Mouse (Mus musculus): ENCODE data around the gene Tppp2. TPM values are rescaled to one million over a fixed set of nuclear protein-coding genes. Genes with fewer than 3 reads are reported as not detected.

Gene Tppp2
- polyA plus RNA-seq, 1 experiment from 2014 or later, result not detected

DNA sequence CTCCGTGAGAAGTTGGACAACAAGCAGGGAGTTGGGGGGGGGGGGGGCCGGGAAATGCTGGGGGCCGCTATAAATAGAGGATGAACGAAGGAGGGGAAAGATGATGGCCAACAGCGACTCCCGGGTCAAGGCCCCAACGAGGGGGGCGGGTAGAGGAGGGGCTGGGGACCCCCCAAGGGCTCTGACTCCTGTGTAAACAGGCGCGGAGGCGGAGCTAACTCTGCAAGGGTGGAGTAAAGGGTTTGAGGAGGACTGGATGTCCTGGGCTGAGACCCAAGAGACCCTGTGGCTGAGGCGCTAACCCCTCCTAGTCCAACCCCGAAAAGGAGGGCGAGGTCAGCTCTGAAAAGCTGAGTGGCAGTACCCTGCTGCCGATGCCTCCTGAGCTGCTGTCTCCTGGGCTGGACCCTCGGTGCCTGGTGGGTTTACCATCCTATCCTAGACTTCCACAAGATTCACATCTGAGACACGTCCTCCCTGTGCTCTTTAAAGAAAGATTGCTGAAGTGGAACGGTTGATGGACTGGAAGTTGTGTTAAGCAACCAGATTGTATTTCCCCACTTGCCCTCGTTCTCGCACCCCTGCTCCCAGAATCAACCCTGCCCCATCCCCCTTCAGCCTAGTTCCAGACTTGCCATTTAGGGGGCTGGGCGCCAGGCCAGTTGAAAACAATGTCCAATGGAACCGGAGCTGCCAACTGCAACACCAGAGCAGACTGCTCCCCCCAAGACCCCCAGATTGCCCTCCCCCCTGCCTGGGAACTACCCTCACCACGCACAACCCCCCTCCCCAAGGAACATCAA, 4.1 kb upstream of the Tppp2 start, which contains the start of gene Ndrg2:
Ndrg2 (minus strand) TSS at position 199 of the 803 bp plus-strand sequence.
- H3K36me3 ChIP-seq (ENCODE audit: control insufficient read depth, insufficient read depth, low read length), result peaks cover 6% of the 10 kb centered on the region; the same call in 1 of the 2 replicates
- peak within 1 kb of the TSS; percentile 69 for H3K9ac ChIP-seq (ENCODE audit: low read depth, low read length)
- peak within 1 kb of the TSS; percentile 64 for H3K4me3 ChIP-seq (ENCODE audit: low read depth, low read length)
- peak within 1 kb of the TSS; percentile 86 for H3K27ac ChIP-seq (replicated peaks; ENCODE audit: low read depth, low read length)
- DNase-seq (ENCODE audit: low spot score) (peak; percentile 86), ATAC-seq (ENCODE audit: low read depth) (peak; percentile 60)
- H3K27me3 ChIP-seq (replicated peaks; ENCODE audit: control insufficient read depth, insufficient read depth, low read length), result no peaks in the 10 kb centered on the region
- 0% methylated on average over 16 of the region's 23 CpGs for WGBS
- H3K4me1 ChIP-seq (ENCODE audit: control insufficient read depth, insufficient read depth, low read length), result peaks cover 12% of the 10 kb centered on the region
- no peaks in the 10 kb centered on the region for H3K9me3 ChIP-seq (ENCODE audit: control insufficient read depth, low read length)
- H3K4me2 ChIP-seq (ENCODE audit: low read depth, low read length), result peak within 1 kb of the TSS; percentile 99

DNA sequence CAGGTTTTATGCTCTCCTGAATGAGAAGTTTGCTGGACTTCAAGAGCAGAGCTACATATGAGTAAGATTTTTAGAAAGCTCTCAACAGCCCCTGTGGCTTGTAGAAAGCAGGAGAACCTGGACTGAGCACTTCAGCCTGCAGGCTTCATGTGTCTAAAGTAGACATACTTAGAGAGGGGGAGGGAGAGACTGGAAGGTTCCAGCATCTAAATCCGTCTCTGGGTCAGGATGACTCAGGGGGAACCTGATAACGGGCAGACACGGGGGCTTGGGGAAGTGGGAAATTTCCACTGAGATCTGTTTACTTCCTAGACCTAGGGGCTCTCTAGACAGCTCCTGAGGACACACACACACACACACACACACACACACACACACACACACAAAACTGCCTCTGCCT, 3.2 kb upstream of the Tppp2 start:
- 23% methylated on average over 3 of the region's 3 CpGs for WGBS
- ATAC-seq (ENCODE audit: low read depth), result no peak

DNA sequence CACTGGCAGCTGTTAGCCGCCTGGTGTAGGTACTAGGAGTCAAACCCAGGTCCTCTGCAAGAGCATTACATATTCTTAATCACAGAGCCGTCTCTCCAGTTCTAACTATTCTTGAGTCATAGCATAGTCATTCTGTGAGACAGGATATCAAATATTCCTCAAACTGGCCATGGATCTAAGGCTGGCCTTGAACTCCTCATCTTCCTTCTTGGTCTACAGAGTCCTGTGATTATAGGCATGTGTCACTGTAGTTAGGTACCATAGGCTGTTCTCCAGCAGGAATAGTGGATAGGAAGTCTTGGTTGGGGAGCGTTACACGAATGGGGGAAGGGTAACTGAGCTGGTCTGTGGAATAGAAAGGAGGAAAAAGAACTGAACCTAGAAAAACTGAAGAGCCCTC, 1.7 kb upstream of the Tppp2 start:
- Histone ChIP-seq H3K4me1 (ENCODE audit: control insufficient read depth, insufficient read depth, low read length) (peaks cover 13% of the 10 kb centered on the region), H3K36me3 (ENCODE audit: control insufficient read depth, insufficient read depth, low read length) (no peaks in the 10 kb centered on the region), H3K9me3 (ENCODE audit: control insufficient read depth, low read length) (no peaks in the 10 kb centered on the region), H3K9ac (ENCODE audit: low read depth, low read length) (no peak overlapping the region), H3K4me3 (ENCODE audit: low read depth, low read length) (no peak overlapping the region), H3K4me2 (ENCODE audit: low read depth, low read length) (no peak overlapping the region), H3K27me3 (replicated peaks; ENCODE audit: control insufficient read depth, insufficient read depth, low read length) (no peaks in the 10 kb centered on the region), H3K27ac (replicated peaks; ENCODE audit: low read depth, low read length) (no peak overlapping the region)
- ATAC-seq (ENCODE audit: low read depth) (no peak), DNase-seq (ENCODE audit: low spot score) (no peak)
- WGBS, result 84% methylated on average over 4 of the region's 4 CpGs

More for the DNA sequence above, 3.2 kb upstream of the Tppp2 start:
- Histone ChIP-seq H3K36me3 (ENCODE audit: control insufficient read depth, insufficient read depth, low read length) (peaks cover 2% of the 10 kb centered on the region; the same call in 1 of the 2 replicates), H3K27me3 (replicated peaks; ENCODE audit: control insufficient read depth, insufficient read depth, low read length) (no peaks in the 10 kb centered on the region), H3K4me2 (ENCODE audit: low read depth, low read length) (peak overlapping the region; percentile 99; the same call in 1 of the 2 replicates), H3K9me3 (ENCODE audit: control insufficient read depth, low read length) (no peaks in the 10 kb centered on the region), H3K4me1 (ENCODE audit: control insufficient read depth, insufficient read depth, low read length) (peaks cover 12% of the 10 kb centered on the region), H3K9ac (ENCODE audit: low read depth, low read length) (no peak overlapping the region), H3K4me3 (ENCODE audit: low read depth, low read length) (no peak overlapping the region), H3K27ac (replicated peaks; ENCODE audit: low read depth, low read length) (peak overlapping the region; percentile 86)
- peak; percentile 26 for DNase-seq (ENCODE audit: low spot score)

DNA sequence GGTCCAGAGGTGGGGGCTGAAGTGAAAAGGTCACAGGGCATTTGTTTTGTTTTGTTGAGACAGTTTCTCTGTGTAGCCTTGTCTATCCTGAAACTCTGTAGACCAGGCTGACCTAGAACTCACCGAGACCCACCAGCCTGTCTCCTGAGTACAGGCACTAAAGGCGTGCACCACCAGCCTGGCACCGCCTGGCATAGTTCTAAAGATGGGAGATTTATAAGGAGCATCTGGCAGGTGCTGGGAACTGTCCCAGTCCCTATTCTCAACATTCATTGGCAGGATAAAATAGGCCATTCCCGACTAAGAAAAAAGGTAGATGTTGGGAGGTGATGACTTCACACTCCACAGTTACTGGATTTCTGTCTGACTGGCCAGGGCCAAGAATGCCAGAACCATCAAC, 741 bp downstream of the Tppp2 start:
- Histone ChIP-seq H3K4me3 (ENCODE audit: low read depth, low read length) (no peak overlapping the region), H3K9ac (ENCODE audit: low read depth, low read length) (no peak overlapping the region), H3K9me3 (ENCODE audit: control insufficient read depth, low read length) (no peaks in the 10 kb centered on the region), H3K36me3 (ENCODE audit: control insufficient read depth, insufficient read depth, low read length) (no peaks in the 10 kb centered on the region), H3K4me2 (ENCODE audit: low read depth, low read length) (no peak overlapping the region), H3K27ac (replicated peaks; ENCODE audit: low read depth, low read length) (no peak overlapping the region), H3K4me1 (ENCODE audit: control insufficient read depth, insufficient read depth, low read length) (peaks cover 21% of the 10 kb centered on the region), H3K27me3 (replicated peaks; ENCODE audit: control insufficient read depth, insufficient read depth, low read length) (no peaks in the 10 kb centered on the region)
- DNase-seq (ENCODE audit: low spot score) (no peak), ATAC-seq (ENCODE audit: low read depth) (no peak)
- 91% methylated on average over 4 of the region's 4 CpGs for WGBS

- Histone ChIP-seq H3K9ac (ENCODE audit: low read depth, low read length) (no peak overlapping the region), H3K4me3 (ENCODE audit: low read depth, low read length) (no peak overlapping the region), H3K4me1 (ENCODE audit: control insufficient read depth, insufficient read depth, low read length) (peaks cover 9% of the 10 kb centered on the region), H3K4me2 (ENCODE audit: low read depth, low read length) (no peak overlapping the region), H3K27ac (replicated peaks; ENCODE audit: low read depth, low read length) (peak overlapping the region; percentile 48; the same call in 1 of the 2 replicates), H3K27me3 (replicated peaks; ENCODE audit: control insufficient read depth, insufficient read depth, low read length) (no peaks in the 10 kb centered on the region), H3K9me3 (ENCODE audit: control insufficient read depth, low read length) (no peaks in the 10 kb centered on the region), H3K36me3 (ENCODE audit: control insufficient read depth, insufficient read depth, low read length) (no peaks in the 10 kb centered on the region)
- peak; percentile 43 for DNase-seq (ENCODE audit: low spot score)
- ATAC-seq (ENCODE audit: low read depth), result peak; percentile 80
- WGBS, result 68% methylated on average over 16 of the region's 16 CpGs
Observed at GRCm38 (mm10) chr14:51921759-51922570, 3.7 kb downstream of the Tppp2 start.

GRCm38 (mm10) chr14:51922571-51922865, 4.3 kb downstream of the Tppp2 start, which contains the start of gene Rnase13:
Rnase13 (minus strand) TSS chr14:51922773.
- Histone ChIP-seq H3K27me3 (replicated peaks; ENCODE audit: control insufficient read depth, insufficient read depth, low read length) (no peaks in the 10 kb centered on the region), H3K36me3 (ENCODE audit: control insufficient read depth, insufficient read depth, low read length) (no peaks in the 10 kb centered on the region), H3K4me2 (ENCODE audit: low read depth, low read length) (no peak within 1 kb of the TSS), H3K4me1 (ENCODE audit: control insufficient read depth, insufficient read depth, low read length) (peaks cover 9% of the 10 kb centered on the region), H3K9ac (ENCODE audit: low read depth, low read length) (no peak within 1 kb of the TSS), H3K4me3 (ENCODE audit: low read depth, low read length) (no peak within 1 kb of the TSS), H3K27ac (replicated peaks; ENCODE audit: low read depth, low read length) (peak within 1 kb of the TSS; percentile 48; the same call in 1 of the 2 replicates), H3K9me3 (ENCODE audit: control insufficient read depth, low read length) (no peaks in the 10 kb centered on the region)
- ATAC-seq (ENCODE audit: low read depth), result no peak
- DNase-seq (ENCODE audit: low spot score), result no peak
- 93% methylated on average over 7 of the region's 7 CpGs for WGBS

GRCm38 (mm10) chr14:51922910-51923309, 4.7 kb downstream of the Tppp2 start:
- DNase-seq (ENCODE audit: low spot score), result no peak
- peaks cover 9% of the 10 kb centered on the region for H3K4me1 ChIP-seq (ENCODE audit: control insufficient read depth, insufficient read depth, low read length)
- no peak for ATAC-seq (ENCODE audit: low read depth)
- H3K27me3 ChIP-seq (replicated peaks; ENCODE audit: control insufficient read depth, insufficient read depth, low read length), result no peaks in the 10 kb centered on the region
- WGBS, result 79% methylated on average over 2 of the region's 2 CpGs
- no peak overlapping the region for H3K9ac ChIP-seq (ENCODE audit: low read depth, low read length)
- no peaks in the 10 kb centered on the region for H3K36me3 ChIP-seq (ENCODE audit: control insufficient read depth, insufficient read depth, low read length)
- no peaks in the 10 kb centered on the region for H3K9me3 ChIP-seq (ENCODE audit: control insufficient read depth, low read length)
- H3K4me2 ChIP-seq (ENCODE audit: low read depth, low read length), result no peak overlapping the region
- no peak overlapping the region for H3K27ac ChIP-seq (replicated peaks; ENCODE audit: low read depth, low read length)
- no peak overlapping the region for H3K4me3 ChIP-seq (ENCODE audit: low read depth, low read length)

DNA sequence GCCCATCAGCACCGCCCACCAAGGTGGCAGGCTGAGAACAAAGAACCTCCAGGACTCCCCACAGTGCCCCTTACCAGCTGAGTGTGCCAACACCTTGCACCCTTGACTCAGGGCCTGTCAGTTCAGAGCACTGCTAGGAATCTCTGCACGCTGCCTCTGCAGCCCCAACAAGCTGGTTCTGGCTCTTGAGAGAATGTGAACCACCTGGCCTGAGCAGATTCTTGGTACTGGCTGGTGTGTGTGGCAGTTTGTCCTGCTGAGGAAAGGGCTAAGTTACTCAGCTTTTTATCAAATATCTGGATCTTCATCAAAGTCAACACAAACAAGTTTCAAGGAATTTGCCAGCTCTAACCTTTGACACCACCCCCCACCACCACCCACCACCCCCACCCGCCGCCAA, 5.3 kb downstream of the Tppp2 start:
- 61% methylated on average over 4 of the region's 4 CpGs for WGBS

More for the DNA sequence above, 5.3 kb downstream of the Tppp2 start:
- Histone ChIP-seq H3K27me3 (replicated peaks; ENCODE audit: control insufficient read depth, insufficient read depth, low read length) (no peaks in the 10 kb centered on the region), H3K27ac (replicated peaks; ENCODE audit: low read depth, low read length) (no peak overlapping the region), H3K4me2 (ENCODE audit: low read depth, low read length) (no peak overlapping the region), H3K36me3 (ENCODE audit: control insufficient read depth, insufficient read depth, low read length) (no peaks in the 10 kb centered on the region), H3K4me1 (ENCODE audit: control insufficient read depth, insufficient read depth, low read length) (peaks cover 9% of the 10 kb centered on the region), H3K4me3 (ENCODE audit: low read depth, low read length) (no peak overlapping the region), H3K9ac (ENCODE audit: low read depth, low read length) (no peak overlapping the region), H3K9me3 (ENCODE audit: control insufficient read depth, low read length) (no peaks in the 10 kb centered on the region)
- ATAC-seq (ENCODE audit: low read depth) (no peak), DNase-seq (ENCODE audit: low spot score) (no peak)
